Mouse (Mus musculus) kidney, adult 10 weeks (tissue): Measurements from ENCODE around the gene Tcf7l1. TPM values are rescaled to one million over a fixed set of nuclear protein-coding genes. Genes with fewer than 3 reads are reported as not detected.

ENCODE experiments used
- polyA plus RNA-seq: library from polyadenylated mRNA; stranded (reverse); fragments of 350-450 nt; fragmentation: Illumina TruSeq; extraction: RNeasy Lipid Tissue Mini Kit (QIAGEN cat#74804); gene quantifications from one replicate; pipeline ENCODE4 v1.2.3, GENCODE M21; 2014; ENCODE audit warnings: low read depth, low replicate concordance

The Tcf7l1 gene
- 1.2 TPM for polyA plus RNA-seq

GRCm38 (mm10) chr6:72788892-72789699 lies at the start of gene Tcf7l1:
TSS of gene Tcf7l1 (minus strand) at chr6:72789254.

GRCm38 (mm10) chr6:72616643-72617288 lies 172.3 kb downstream of the Tcf7l1 start, which contains the start of gene Tgoln1:
TSS of gene Tgoln1 (minus strand) at chr6:72617000.

GRCm38 (mm10) chr6:72597956-72598753 lies 190.9 kb downstream of the Tcf7l1 start, which contains the start of the genes Elmod3 and Retsat:
TSS of gene Elmod3 (minus strand) at chr6:72598413.
TSS of gene Retsat (plus strand) at chr6:72598475.

Other genes starting within 250 kb of the Tcf7l1 start
- gene Capg, start 244.9 kb downstream of the Tcf7l1 start, polyA plus RNA-seq, result 1.1 TPM
- gene Elmod3, start 190.8 kb downstream of the Tcf7l1 start, polyA plus RNA-seq, result 10.3 TPM
- gene Retsat, start 190.8 kb downstream of the Tcf7l1 start, polyA plus RNA-seq, result 55.2 TPM
- 515 TPM for gene Tgoln1, start 172.3 kb downstream of the Tcf7l1 start, polyA plus RNA-seq
- 87.6 TPM for gene Kcmf1, start 110.7 kb upstream of the Tcf7l1 start, polyA plus RNA-seq
- gene Tmsb10, start 169.5 kb upstream of the Tcf7l1 start, polyA plus RNA-seq, result 4.5 TPM